In the genomic region with DNA sequence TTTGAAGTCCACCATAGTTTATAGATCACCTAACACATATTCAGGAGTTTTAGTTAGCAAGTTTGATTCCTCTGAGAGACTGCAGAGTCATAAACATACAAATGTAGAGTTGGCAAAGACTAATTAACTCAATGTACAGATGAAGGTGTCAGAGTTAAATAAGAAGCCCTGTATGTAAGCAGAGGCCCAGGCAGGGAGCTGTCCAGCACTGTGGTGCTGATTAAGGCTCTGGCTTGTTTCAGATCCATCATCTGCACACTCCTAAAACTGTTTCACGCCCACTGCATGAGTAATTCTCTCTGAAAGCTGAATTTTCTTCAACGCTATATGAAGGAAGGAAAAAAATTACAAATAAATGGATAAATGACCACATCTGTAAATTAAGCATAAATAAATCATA, we compare ENCODE assay signal across 9 mouse cellular contexts.
DNase-seq lines count a peak whose midpoint lies in the region; ATAC-seq lines count a peak whose summit lies in the region.
"Had no signal": no experiment of that assay in that cellular context is flagged by ENCODE, and none has a peak within 500 bp of the region (broad histone marks: within the 10 kb centered on the region; RNA-seq: fewer than 3 reads in every experiment).

No protein-coding gene starts in this region.

- no peak overlapping the region for H3K9ac ChIP-seq in forebrain, embryonic 14.5 days (ENCODE audit: low read length)
- H3K9ac ChIP-seq in forebrain, embryonic 15.5 days (replicated peaks): no peak overlapping the region
- H3K9ac ChIP-seq in midbrain, embryonic 14.5 days (replicated peaks; ENCODE audit: low read length): no peak overlapping the region
- H3K9ac ChIP-seq in midbrain, embryonic 13.5 days (replicated peaks): no peak overlapping the region
- H3K9ac ChIP-seq: limb, embryonic 13.5 days had no signal

- H3K36me3 ChIP-seq in forebrain, embryonic 14.5 days (ENCODE audit: control insufficient read depth, insufficient read depth, low read length): no peaks in the 10 kb centered on the region
- no peaks in the 10 kb centered on the region for H3K36me3 ChIP-seq in forebrain, embryonic 15.5 days
- H3K36me3 ChIP-seq in midbrain, embryonic 14.5 days (ENCODE audit: control insufficient read depth, insufficient read depth, low read length): no peaks in the 10 kb centered on the region
- no peaks in the 10 kb centered on the region for H3K36me3 ChIP-seq in midbrain, embryonic 13.5 days

- no peak overlapping the region for H3K4me3 ChIP-seq in forebrain, embryonic 14.5 days (ENCODE audit: low read depth, low read length)
- no peak overlapping the region for H3K4me3 ChIP-seq in forebrain, embryonic 15.5 days
- H3K4me3 ChIP-seq in midbrain, embryonic 14.5 days (replicated peaks; ENCODE audit: low read depth, low read length): no peak overlapping the region
- no peak overlapping the region for H3K4me3 ChIP-seq in midbrain, embryonic 13.5 days (replicated peaks)
- H3K4me3 ChIP-seq: limb, embryonic 13.5 days had no signal

- H3K9me3 ChIP-seq in forebrain, embryonic 14.5 days (replicated peaks; ENCODE audit: control insufficient read depth, low read length): no peaks in the 10 kb centered on the region
- no peaks in the 10 kb centered on the region for H3K9me3 ChIP-seq in forebrain, embryonic 15.5 days
- H3K9me3 ChIP-seq in midbrain, embryonic 14.5 days (ENCODE audit: control insufficient read depth, low read length): no peaks in the 10 kb centered on the region
- H3K9me3 ChIP-seq in midbrain, embryonic 13.5 days: no peaks in the 10 kb centered on the region
- H3K9me3 ChIP-seq: limb, embryonic 13.5 days had no signal

- ATAC-seq in forebrain, embryonic 14.5 days: no peak
- ATAC-seq in forebrain, embryonic 15.5 days (replicated peaks): no peak
- no peak for ATAC-seq in midbrain, embryonic 14.5 days (ENCODE audit: low FRiP score, low TSS enrichment)
- no peak for ATAC-seq in midbrain, embryonic 13.5 days
- peak; percentile 46; the same call in 1 of the 2 replicates for ATAC-seq in granulocyte monocyte progenitor cell, adult 5-6 weeks (replicated peaks; ENCODE audit: poor library complexity, severe bottlenecking)
- ATAC-seq in megakaryocyte, adult 5-6 weeks (ENCODE audit: poor library complexity, severe bottlenecking): no peak

- H3K4me2 ChIP-seq in forebrain, embryonic 14.5 days (ENCODE audit: low read length): no peak overlapping the region
- no peak overlapping the region for H3K4me2 ChIP-seq in forebrain, embryonic 15.5 days (replicated peaks)
- H3K4me2 ChIP-seq in midbrain, embryonic 14.5 days (ENCODE audit: low read length): no peak overlapping the region
- H3K4me2 ChIP-seq in midbrain, embryonic 13.5 days (replicated peaks): no peak overlapping the region
- H3K4me2 ChIP-seq: limb, embryonic 13.5 days had no signal

- no peaks in the 10 kb centered on the region for H3K27me3 ChIP-seq in forebrain, embryonic 14.5 days (replicated peaks; ENCODE audit: control insufficient read depth, insufficient read depth, low read length)
- no peaks in the 10 kb centered on the region for H3K27me3 ChIP-seq in forebrain, embryonic 15.5 days
- no peaks in the 10 kb centered on the region for H3K27me3 ChIP-seq in midbrain, embryonic 14.5 days (ENCODE audit: control insufficient read depth, insufficient read depth, low read length)
- no peaks in the 10 kb centered on the region for H3K27me3 ChIP-seq in midbrain, embryonic 13.5 days
- H3K27me3 ChIP-seq: limb, embryonic 13.5 days had no signal

- no peaks in the 10 kb centered on the region for H3K4me1 ChIP-seq in forebrain, embryonic 14.5 days (ENCODE audit: control insufficient read depth, insufficient read depth, low read length)
- H3K4me1 ChIP-seq in forebrain, embryonic 15.5 days: peaks cover 3% of the 10 kb centered on the region; the same call in 1 of the 2 replicates
- H3K4me1 ChIP-seq in midbrain, embryonic 14.5 days (ENCODE audit: control insufficient read depth, insufficient read depth, low read length): 0 out of 2 replicates have a peak, but pooled peaks cover 3% of the 10 kb centered on the region
- H3K4me1 ChIP-seq in midbrain, embryonic 13.5 days (replicated peaks): 0 out of 2 replicates have a peak, but pooled peaks cover 10% of the 10 kb centered on the region
- H3K4me1 ChIP-seq: limb, embryonic 13.5 days had no signal

- 71% methylated on average over 2 of the region's 2 CpGs for WGBS in forebrain, embryonic 14.5 days
- 86% methylated on average over 2 of the region's 2 CpGs for WGBS in forebrain, embryonic 15.5 days
- WGBS in midbrain, embryonic 14.5 days: 82% methylated on average over 2 of the region's 2 CpGs
- 84% methylated on average over 2 of the region's 2 CpGs for WGBS in midbrain, embryonic 13.5 days

- DNase-seq in forebrain, embryonic 14.5 days (ENCODE audit: low spot score): peak; percentile 58
- DNase-seq in midbrain, embryonic 14.5 days: peak; percentile 53
- DNase-seq in lung, postnatal 36 days: peak; percentile 53
- no peak for DNase-seq in cerebellum, postnatal 4 days (ENCODE audit: low spot score in 2 of 2)

- H3K27ac ChIP-seq in forebrain, embryonic 14.5 days (ENCODE audit: low read depth, low read length): no peak overlapping the region
- H3K27ac ChIP-seq in forebrain, embryonic 15.5 days (replicated peaks): no peak overlapping the region
- no peak overlapping the region for H3K27ac ChIP-seq in midbrain, embryonic 14.5 days (replicated peaks; ENCODE audit: low read depth, low read length)
- H3K27ac ChIP-seq in midbrain, embryonic 13.5 days: no peak overlapping the region
- H3K27ac ChIP-seq: limb, embryonic 13.5 days had no signal

Comparison
In these comparisons a context has a peak if more than half of its experiments do, and no peak if none do; other contexts are left out.
1. DNase-seq: peak in forebrain, embryonic 14.5 days (single experiment), midbrain, embryonic 14.5 days (single experiment) and lung, postnatal 36 days (single experiment); none in cerebellum, postnatal 4 days (0 of 2).